In genomic region chr5:135040059-135040458, GRCm38 (mm10) we compare ENCODE assay signal across 17 mouse cellular contexts. TPM values are rescaled to one million over a fixed set of nuclear protein-coding genes. Genes with fewer than 3 reads are reported as not detected.
DNase-seq lines count a peak whose midpoint lies in the region; ATAC-seq and TF ChIP-seq lines count a peak whose summit lies in the region.
"Had no signal": no experiment of that assay in that cellular context is flagged by ENCODE, and none has a peak within 500 bp of the region (broad histone marks: within the 10 kb centered on the region; RNA-seq: fewer than 3 reads in every experiment).

No protein-coding gene starts in this region.

- no peak for TF ChIP-seq CTCF in E14TG2a.4 (conservative IDR thresholded peaks at IDR 0.05; ENCODE audit: low read length)
- no peak for TF ChIP-seq CTCF in liver, postnatal 0 days (IDR thresholded peaks at IDR 0.05; ENCODE audit: low read depth)

- peaks cover 10% of the 10 kb centered on the region; the same call in 1 of the 2 replicates for H3K36me3 ChIP-seq in forebrain, embryonic 13.5 days (ENCODE audit: poor library complexity, severe bottlenecking)
- no peaks in the 10 kb centered on the region for H3K36me3 ChIP-seq in forebrain, embryonic 11.5 days (ENCODE audit: control insufficient read depth, insufficient read depth, low read length)
- H3K36me3 ChIP-seq in intestine, embryonic 16.5 days (ENCODE audit: control insufficient read depth, insufficient read depth, low read length), result peaks cover 4% of the 10 kb centered on the region; the same call in 1 of the 2 replicates
- H3K36me3 ChIP-seq in intestine, embryonic 15.5 days, result 0 out of 2 replicates have a peak, but pooled peaks cover 9% of the 10 kb centered on the region
- H3K36me3 ChIP-seq in E14TG2a.4 (ENCODE audit: insufficient read depth, low read length), result peaks cover 26% of the 10 kb centered on the region
- no peaks in the 10 kb centered on the region; the same call in 1 of the 2 replicates for H3K36me3 ChIP-seq in liver, postnatal 0 days (replicated peaks; ENCODE audit: insufficient read depth, low read length)

- no peaks in the 10 kb centered on the region for H3K4me1 ChIP-seq in forebrain, embryonic 13.5 days
- H3K4me1 ChIP-seq in forebrain, embryonic 11.5 days (replicated peaks; ENCODE audit: control insufficient read depth, insufficient read depth, low read length), result no peaks in the 10 kb centered on the region
- no peaks in the 10 kb centered on the region for H3K4me1 ChIP-seq in intestine, embryonic 16.5 days (ENCODE audit: control insufficient read depth, insufficient read depth, low read length)
- H3K4me1 ChIP-seq in intestine, embryonic 15.5 days (replicated peaks), result 0 out of 2 replicates have a peak, but pooled peaks cover 7% of the 10 kb centered on the region
- peaks cover 71% of the 10 kb centered on the region for H3K4me1 ChIP-seq in E14TG2a.4 (replicated peaks; ENCODE audit: low read depth, low read length)
- H3K4me1 ChIP-seq in liver, postnatal 0 days (ENCODE audit: insufficient read depth), result peaks cover 26% of the 10 kb centered on the region

- no peak for TF ChIP-seq EP300 in liver, postnatal 0 days (IDR thresholded peaks at IDR 0.05; ENCODE audit: low read depth)

- 29% methylated on average over 6 of the region's 6 CpGs for WGBS in forebrain, embryonic 13.5 days
- WGBS in forebrain, embryonic 11.5 days, result 41% methylated on average over 6 of the region's 6 CpGs
- WGBS in intestine, embryonic 16.5 days, result 65% methylated on average over 6 of the region's 6 CpGs
- WGBS in intestine, embryonic 15.5 days, result 64% methylated on average over 6 of the region's 6 CpGs
- whole genome bisulfite sequencing in liver, postnatal 0 days (ENCODE audit: insufficient replicate concordance), result 35% methylated on average over 6 of the region's 6 CpGs

- no peak for ATAC-seq in forebrain, embryonic 13.5 days
- ATAC-seq in forebrain, embryonic 11.5 days (replicated peaks; ENCODE audit: low FRiP score), result no peak
- ATAC-seq in intestine, embryonic 16.5 days, result no peak
- no peak for ATAC-seq in intestine, embryonic 15.5 days
- no peak for ATAC-seq in liver, postnatal 0 days
- ATAC-seq: inflammation-experienced regulatory T-cells, adult 6 months; midbrain, embryonic 13.5 days had no signal

- no peak for DNase-seq in forebrain, embryonic 11.5 days (ENCODE audit: low spot score)
- DNase-seq in liver, postnatal 0 days, result no peak
- DNase-seq in Muller cell, postnatal 12 days (ENCODE audit: inconsistent ontology term), result no peak
- no peak for DNase-seq in cerebellum, postnatal 10 days
- DNase-seq: cerebellum, adult 18-20 months; kidney, postnatal 25 days; layer of hippocampus, postnatal 36 days; lung, postnatal 14 days; retina, postnatal 1 day had no signal

- no peak overlapping the region for H3K4me3 ChIP-seq in forebrain, embryonic 13.5 days
- no peak overlapping the region for H3K4me3 ChIP-seq in forebrain, embryonic 11.5 days (ENCODE audit: low read depth, low read length)
- no peak overlapping the region for H3K4me3 ChIP-seq in intestine, embryonic 16.5 days (ENCODE audit: low read length)
- H3K4me3 ChIP-seq in intestine, embryonic 15.5 days (replicated peaks), result no peak overlapping the region
- peak overlapping the region; percentile 17; the same call in 1 of the 2 replicates for H3K4me3 ChIP-seq in E14TG2a.4 (replicated peaks; ENCODE audit: low read length)
- H3K4me3 ChIP-seq in liver, postnatal 0 days (ENCODE audit: low read depth, low read length), result no peak overlapping the region
- H3K4me3 ChIP-seq: erythroblast, embryonic 14.5 days; limb, embryonic 15.5 days; midbrain, embryonic 13.5 days had no signal

- no peaks in the 10 kb centered on the region for H3K9me3 ChIP-seq in forebrain, embryonic 13.5 days (replicated peaks)
- H3K9me3 ChIP-seq in forebrain, embryonic 11.5 days (ENCODE audit: control insufficient read depth, low read length), result no peaks in the 10 kb centered on the region
- no peaks in the 10 kb centered on the region for H3K9me3 ChIP-seq in intestine, embryonic 16.5 days (ENCODE audit: control insufficient read depth, low read length)
- H3K9me3 ChIP-seq in intestine, embryonic 15.5 days, result no peaks in the 10 kb centered on the region
- H3K9me3 ChIP-seq in E14TG2a.4 (ENCODE audit: low read length), result no peaks in the 10 kb centered on the region
- no peaks in the 10 kb centered on the region for H3K9me3 ChIP-seq in liver, postnatal 0 days (ENCODE audit: low read length)
- H3K9me3 ChIP-seq: limb, embryonic 15.5 days; midbrain, embryonic 13.5 days had no signal

- peak overlapping the region; percentile 30; the same call in 1 of the 2 replicates for H3K9ac ChIP-seq in forebrain, embryonic 13.5 days
- H3K9ac ChIP-seq in forebrain, embryonic 11.5 days (ENCODE audit: low read length), result no peak overlapping the region
- peak overlapping the region; percentile 11; the same call in 1 of the 2 replicates for H3K9ac ChIP-seq in intestine, embryonic 16.5 days (ENCODE audit: low read depth, low read length)
- no peak overlapping the region for H3K9ac ChIP-seq in intestine, embryonic 15.5 days
- H3K9ac ChIP-seq in liver, postnatal 0 days (replicated peaks), result peak overlapping the region; percentile 21; the same call in 1 of the 2 replicates
- H3K9ac ChIP-seq: limb, embryonic 15.5 days; midbrain, embryonic 13.5 days had no signal

- H3K4me2 ChIP-seq in forebrain, embryonic 13.5 days, result no peak overlapping the region
- no peak overlapping the region for H3K4me2 ChIP-seq in forebrain, embryonic 11.5 days (ENCODE audit: low read depth, low read length, severe bottlenecking)
- H3K4me2 ChIP-seq in intestine, embryonic 16.5 days (ENCODE audit: low read depth, low read length), result no peak overlapping the region
- H3K4me2 ChIP-seq in intestine, embryonic 15.5 days (replicated peaks), result no peak overlapping the region
- H3K4me2 ChIP-seq in liver, postnatal 0 days (ENCODE audit: low read depth, low read length), result no peak overlapping the region
- H3K4me2 ChIP-seq: limb, embryonic 15.5 days; midbrain, embryonic 13.5 days had no signal

- no peaks in the 10 kb centered on the region for H3K27me3 ChIP-seq in forebrain, embryonic 13.5 days
- no peaks in the 10 kb centered on the region for H3K27me3 ChIP-seq in forebrain, embryonic 11.5 days (ENCODE audit: control insufficient read depth, insufficient read depth, low read length)
- H3K27me3 ChIP-seq in intestine, embryonic 16.5 days (replicated peaks; ENCODE audit: control insufficient read depth, insufficient read depth, low read length), result no peaks in the 10 kb centered on the region
- no peaks in the 10 kb centered on the region for H3K27me3 ChIP-seq in intestine, embryonic 15.5 days (replicated peaks)
- H3K27me3 ChIP-seq in E14TG2a.4 (ENCODE audit: insufficient read depth, low read length), result no peaks in the 10 kb centered on the region
- no peaks in the 10 kb centered on the region for H3K27me3 ChIP-seq in liver, postnatal 0 days (ENCODE audit: insufficient read depth, low read length)
- H3K27me3 ChIP-seq: limb, embryonic 15.5 days; midbrain, embryonic 13.5 days had no signal

- peak overlapping the region; percentile 31; the same call in 1 of the 2 replicates for H3K27ac ChIP-seq in forebrain, embryonic 13.5 days
- no peak overlapping the region for H3K27ac ChIP-seq in forebrain, embryonic 11.5 days (ENCODE audit: low read depth, low read length)
- no peak overlapping the region for H3K27ac ChIP-seq in intestine, embryonic 16.5 days (ENCODE audit: low read length)
- H3K27ac ChIP-seq in intestine, embryonic 15.5 days, result no peak overlapping the region
- no peak overlapping the region for H3K27ac ChIP-seq in liver, postnatal 0 days (ENCODE audit: low read depth)
- H3K27ac ChIP-seq: limb, embryonic 15.5 days; midbrain, embryonic 13.5 days had no signal

RNA-seq across cellular contexts. Expression of gene Stx1a, which starts 16.8 kb away (rescaled TPM):
- 34.1 and 38.7 TPM in 2 replicates for polyA plus RNA-seq in forebrain, embryonic 13.5 days (2015; fragmentation: Nextera tagmentation; extraction: Ambion mirVana)
- polyA plus RNA-seq in forebrain, embryonic 11.5 days (2014; fragmentation: Nextera tagmentation; extraction: Ambion mirVana), result 11.2 and 14.9 TPM in 2 replicates
- 11.9 and 13.4 TPM in 2 replicates for polyA plus RNA-seq in intestine, embryonic 16.5 days (2015; fragmentation: Nextera tagmentation; extraction: Ambion mirVana)
- 13.0 and 15.7 TPM in 2 replicates for polyA plus RNA-seq in intestine, embryonic 15.5 days (2015; fragmentation: Nextera tagmentation; extraction: Ambion mirVana)
- 2.3 and 2.5 TPM in 2 replicates for polyA plus RNA-seq in liver, postnatal 0 days (2015; fragmentation: Nextera tagmentation; extraction: Ambion mirVana)

RNA-seq across cellular contexts. Expression of gene Dnajc30, which starts 23.9 kb away (rescaled TPM):
- 31.3 and 33.8 TPM in 2 replicates for polyA plus RNA-seq in forebrain, embryonic 13.5 days (2015; fragmentation: Nextera tagmentation; extraction: Ambion mirVana)
- polyA plus RNA-seq in forebrain, embryonic 11.5 days (2014; fragmentation: Nextera tagmentation; extraction: Ambion mirVana), result 26.2 and 27.1 TPM in 2 replicates
- 33.9 and 39.2 TPM in 2 replicates for polyA plus RNA-seq in intestine, embryonic 16.5 days (2015; fragmentation: Nextera tagmentation; extraction: Ambion mirVana)
- 30.7 and 33.6 TPM in 2 replicates for polyA plus RNA-seq in intestine, embryonic 15.5 days (2015; fragmentation: Nextera tagmentation; extraction: Ambion mirVana)
- 28.7 and 33.3 TPM in 2 replicates for polyA plus RNA-seq in liver, postnatal 0 days (2015; fragmentation: Nextera tagmentation; extraction: Ambion mirVana)

RNA-seq across cellular contexts. Expression of gene Bud23, which starts 24.7 kb away (rescaled TPM):
- 101 and 112 TPM in 2 replicates for polyA plus RNA-seq in forebrain, embryonic 13.5 days (2015; fragmentation: Nextera tagmentation; extraction: Ambion mirVana)
- 142 and 148 TPM in 2 replicates for polyA plus RNA-seq in forebrain, embryonic 11.5 days (2014; fragmentation: Nextera tagmentation; extraction: Ambion mirVana)
- 84.6 and 109 TPM in 2 replicates for polyA plus RNA-seq in intestine, embryonic 16.5 days (2015; fragmentation: Nextera tagmentation; extraction: Ambion mirVana)
- polyA plus RNA-seq in intestine, embryonic 15.5 days (2015; fragmentation: Nextera tagmentation; extraction: Ambion mirVana), result 106 and 115 TPM in 2 replicates
- 38.3 TPM in 2 replicates for polyA plus RNA-seq in liver, postnatal 0 days (2015; fragmentation: Nextera tagmentation; extraction: Ambion mirVana)

RNA-seq across cellular contexts. Expression of gene Abhd11, which starts 31.1 kb away (rescaled TPM):
- polyA plus RNA-seq in forebrain, embryonic 13.5 days (2015; fragmentation: Nextera tagmentation; extraction: Ambion mirVana), result 47.9 and 53.4 TPM in 2 replicates
- polyA plus RNA-seq in forebrain, embryonic 11.5 days (2014; fragmentation: Nextera tagmentation; extraction: Ambion mirVana), result 38.9 and 39.1 TPM in 2 replicates
- 102 and 106 TPM in 2 replicates for polyA plus RNA-seq in intestine, embryonic 16.5 days (2015; fragmentation: Nextera tagmentation; extraction: Ambion mirVana)
- 96.0 and 101 TPM in 2 replicates for polyA plus RNA-seq in intestine, embryonic 15.5 days (2015; fragmentation: Nextera tagmentation; extraction: Ambion mirVana)
- polyA plus RNA-seq in liver, postnatal 0 days (2015; fragmentation: Nextera tagmentation; extraction: Ambion mirVana), result 47.9 and 49.2 TPM in 2 replicates

RNA-seq across cellular contexts. Expression of gene Vps37d, which starts 38.0 kb away (rescaled TPM):
- 17.8 and 19.1 TPM in 2 replicates for polyA plus RNA-seq in forebrain, embryonic 13.5 days (2015; fragmentation: Nextera tagmentation; extraction: Ambion mirVana)
- polyA plus RNA-seq in forebrain, embryonic 11.5 days (2014; fragmentation: Nextera tagmentation; extraction: Ambion mirVana), result 13.3 and 14.2 TPM in 2 replicates
- polyA plus RNA-seq in intestine, embryonic 16.5 days (2015; fragmentation: Nextera tagmentation; extraction: Ambion mirVana), result 2.9 TPM in 2 replicates
- 5.4 and 6.0 TPM in 2 replicates for polyA plus RNA-seq in intestine, embryonic 15.5 days (2015; fragmentation: Nextera tagmentation; extraction: Ambion mirVana)
- 0.53 and 0.80 TPM in 2 replicates for polyA plus RNA-seq in liver, postnatal 0 days (2015; fragmentation: Nextera tagmentation; extraction: Ambion mirVana)
- polyA plus RNA-seq: erythroblast, embryonic 14.5 days; inflammation-experienced regulatory T-cells, adult 6 months had no signal

Comparison
In these comparisons a context has a peak if more than half of its experiments do, and no peak if none do; other contexts are left out.
1. H3K9ac ChIP-seq: peak in forebrain, embryonic 13.5 days (single experiment), intestine, embryonic 16.5 days (single experiment) and liver, postnatal 0 days (single experiment); none in forebrain, embryonic 11.5 days (single experiment) and intestine, embryonic 15.5 days (single experiment).